Mouse (Mus musculus) G1E (cell line): ENCODE results near the gene Ubxn4.

Experiments
- CTCF ChIP-seq: IDR thresholded peaks from 2 replicates; pipeline ENCODE4 v1.5.1; 2012; ENCODE audit warnings: low read depth, low read length, inconsistent platforms, mixed read lengths
- GATA1 ChIP-seq: IDR thresholded peaks from 2 replicates; pipeline ENCODE4 v1.6.1; 2012; ENCODE audit warnings: borderline replicate concordance, low read length, inconsistent platforms, mixed read lengths
- GATA2 ChIP-seq: IDR thresholded peaks from 2 replicates; pipeline ENCODE4 v1.6.1; 2012; ENCODE audit warnings: low read depth, low read length, inconsistent platforms, borderline replicate concordance
- POLR2AphosphoS5 ChIP-seq: IDR thresholded peaks from 2 replicates; pipeline ENCODE4 v1.6.1; 2012; ENCODE audit warnings: low read depth, low read length, inconsistent platforms; ENCODE audit not compliant: insufficient replicate concordance
- TAL1 ChIP-seq: conservative IDR thresholded peaks from 2 replicates; pipeline ENCODE4 v1.6.1; 2012; ENCODE audit warnings: low read depth, low read length, inconsistent platforms, mixed read lengths

DNA sequence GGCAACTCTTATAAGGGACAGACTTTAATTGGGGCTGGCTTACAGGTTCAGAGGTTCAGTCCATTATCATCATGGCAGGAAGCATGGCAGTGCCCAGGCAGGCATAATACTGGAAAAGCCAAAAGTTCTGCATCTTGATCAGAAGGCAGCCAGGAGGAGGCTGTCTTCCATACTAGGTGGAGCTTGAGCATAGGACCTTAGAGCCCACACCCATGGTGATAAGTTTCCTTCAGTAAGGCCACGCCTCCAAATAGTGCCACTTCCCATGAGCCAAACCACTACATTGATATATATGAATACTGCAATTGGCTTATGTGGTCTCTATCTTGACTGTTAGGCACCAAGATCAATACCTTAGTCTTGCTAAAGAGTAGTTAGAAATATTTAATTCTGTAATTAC lies 32.1 kb downstream of the Ubxn4 start:
- TF ChIP-seq CTCF, result no peak
- TF ChIP-seq TAL1, result no peak
- no peak for TF ChIP-seq GATA1
- TF ChIP-seq POLR2AphosphoS5, result no peak
- TF ChIP-seq GATA2, result no peak
